ENCODE assay signal across 33 mouse cellular contexts in the genomic region with DNA sequence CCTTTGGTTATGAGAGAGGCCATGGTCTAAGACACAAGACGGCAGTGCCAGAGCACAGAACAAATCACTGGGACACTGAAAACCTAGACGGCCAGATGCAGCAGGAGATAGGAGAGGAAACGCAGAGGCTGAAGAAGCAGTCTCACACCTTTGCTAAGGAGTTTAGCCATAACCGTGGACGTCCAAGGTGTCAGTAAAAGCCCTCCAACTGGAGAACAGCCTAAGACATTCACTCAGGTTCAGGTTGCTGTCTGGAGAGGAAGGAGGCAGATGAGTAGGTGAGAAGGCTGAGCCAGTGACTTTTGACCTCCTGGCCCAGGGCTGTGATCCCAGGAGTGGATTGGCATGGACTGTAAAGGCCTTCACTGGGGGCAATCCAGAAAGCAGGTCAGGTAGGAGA.
"Had no signal": no experiment of that assay in that cellular context is flagged by ENCODE, and none has a peak within 500 bp of the region (broad histone marks: within the 10 kb centered on the region; RNA-seq: fewer than 3 reads in every experiment).

No protein-coding gene starts in this region.

- H3K4me2 ChIP-seq: heart, embryonic 11.5 days; heart, embryonic 12.5 days; heart, embryonic 13.5 days; heart, embryonic 15.5 days; hindbrain, embryonic 12.5 days; hindbrain, embryonic 13.5 days; hindbrain, embryonic 14.5 days; hindbrain, embryonic 15.5 days; intestine, embryonic 15.5 days; kidney, embryonic 15.5 days had no signal

- H3K4me3 ChIP-seq: heart, embryonic 12.5 days; heart, embryonic 13.5 days; heart, embryonic 15.5 days; hindbrain, embryonic 10.5 days; hindbrain, embryonic 12.5 days; hindbrain, embryonic 13.5 days; hindbrain, embryonic 15.5 days; intestine, embryonic 15.5 days; kidney, embryonic 15.5 days; layer of hippocampus, adult 2 months had no signal

- H3K4me1 ChIP-seq: intestine, embryonic 15.5 days had no signal

- H3K27me3 ChIP-seq: heart, embryonic 12.5 days; heart, embryonic 13.5 days; heart, embryonic 15.5 days; hindbrain, embryonic 15.5 days; intestine, embryonic 15.5 days; kidney, embryonic 15.5 days had no signal

- DNase-seq: heart, postnatal 10 days; heart, postnatal 14 days; heart, postnatal 36 days; heart, postnatal 4 days; kidney, adult 11 months; kidney, adult 18-20 months; kidney, adult 2 months; kidney, adult 8-10 months; kidney, adult 9 months; kidney, postnatal 10 days; kidney, postnatal 14 days; kidney, postnatal 25 days; kidney, postnatal 36 days; kidney, postnatal 4 days; layer of hippocampus, adult 9-11 months; layer of hippocampus, postnatal 36 days had no signal

- H3K9ac ChIP-seq: heart, embryonic 12.5 days; heart, embryonic 13.5 days; heart, embryonic 15.5 days; hindbrain, embryonic 12.5 days; hindbrain, embryonic 13.5 days; hindbrain, embryonic 14.5 days; hindbrain, embryonic 15.5 days; intestine, embryonic 15.5 days; kidney, embryonic 15.5 days had no signal

- ATAC-seq: hindbrain, embryonic 16.5 days; hindbrain, postnatal 0 days; intestine, embryonic 15.5 days; intestine, embryonic 16.5 days; intestine, postnatal 0 days had no signal

- H3K9me3 ChIP-seq: heart, embryonic 12.5 days; heart, embryonic 13.5 days; heart, embryonic 15.5 days; hindbrain, embryonic 10.5 days; hindbrain, embryonic 12.5 days; hindbrain, embryonic 13.5 days; hindbrain, embryonic 15.5 days; intestine, embryonic 15.5 days; kidney, embryonic 15.5 days had no signal

- H3K27ac ChIP-seq: heart, embryonic 13.5 days; heart, embryonic 15.5 days; hindbrain, embryonic 10.5 days; hindbrain, embryonic 12.5 days; hindbrain, embryonic 14.5 days; hindbrain, embryonic 15.5 days; hindbrain, postnatal 0 days; intestine, embryonic 15.5 days; kidney, embryonic 15.5 days; kidney, postnatal 0 days; layer of hippocampus, adult 2 months had no signal

- H3K36me3 ChIP-seq: heart, embryonic 12.5 days; heart, embryonic 13.5 days; heart, embryonic 15.5 days; hindbrain, embryonic 10.5 days; hindbrain, embryonic 12.5 days; hindbrain, embryonic 13.5 days; hindbrain, embryonic 15.5 days; intestine, embryonic 15.5 days; kidney, embryonic 15.5 days had no signal
